Mouse (Mus musculus): ENCODE results near the gene Myh3. TPM values are rescaled to one million over a fixed set of nuclear protein-coding genes. Genes with fewer than 3 reads are reported as not detected.

Gene Myh3
- total RNA-seq, 1 experiment from 2014 or later = 0.07 TPM

DNA sequence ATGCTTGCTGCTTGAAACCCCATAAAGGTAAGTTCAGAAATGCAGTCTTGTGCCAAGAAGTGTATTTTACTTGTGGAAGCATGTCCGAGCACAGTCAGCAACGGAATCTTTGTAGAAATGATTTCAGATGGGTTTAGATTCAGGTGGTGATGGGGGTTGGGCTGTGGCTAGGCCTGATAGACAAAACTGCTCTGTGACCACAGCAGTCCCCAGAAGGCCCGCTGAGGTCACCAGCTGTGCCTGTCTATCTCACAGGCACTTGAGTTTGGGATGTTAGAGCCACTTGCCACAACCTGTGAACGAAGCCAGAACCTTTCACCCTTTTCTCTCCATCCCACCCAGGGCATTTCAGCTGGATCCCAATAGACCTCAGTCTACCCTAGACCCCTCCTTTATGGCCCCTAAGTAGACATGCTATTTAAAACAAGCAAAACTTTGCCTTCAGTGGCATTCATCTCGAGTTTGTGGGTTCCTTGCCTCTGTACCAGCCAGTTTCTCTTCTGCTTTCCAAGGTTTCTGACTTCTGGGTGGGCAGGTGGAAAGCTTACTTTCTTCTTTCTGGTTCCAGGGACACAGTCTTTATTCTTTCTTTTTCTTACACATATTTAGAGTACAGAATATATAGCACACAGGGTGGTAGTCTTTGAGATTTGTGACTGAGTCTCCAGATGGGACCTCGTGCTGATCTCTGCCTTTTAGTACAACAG, 66.6 kb downstream of the Myh3 start:
- no peak for DNase-seq

DNA sequence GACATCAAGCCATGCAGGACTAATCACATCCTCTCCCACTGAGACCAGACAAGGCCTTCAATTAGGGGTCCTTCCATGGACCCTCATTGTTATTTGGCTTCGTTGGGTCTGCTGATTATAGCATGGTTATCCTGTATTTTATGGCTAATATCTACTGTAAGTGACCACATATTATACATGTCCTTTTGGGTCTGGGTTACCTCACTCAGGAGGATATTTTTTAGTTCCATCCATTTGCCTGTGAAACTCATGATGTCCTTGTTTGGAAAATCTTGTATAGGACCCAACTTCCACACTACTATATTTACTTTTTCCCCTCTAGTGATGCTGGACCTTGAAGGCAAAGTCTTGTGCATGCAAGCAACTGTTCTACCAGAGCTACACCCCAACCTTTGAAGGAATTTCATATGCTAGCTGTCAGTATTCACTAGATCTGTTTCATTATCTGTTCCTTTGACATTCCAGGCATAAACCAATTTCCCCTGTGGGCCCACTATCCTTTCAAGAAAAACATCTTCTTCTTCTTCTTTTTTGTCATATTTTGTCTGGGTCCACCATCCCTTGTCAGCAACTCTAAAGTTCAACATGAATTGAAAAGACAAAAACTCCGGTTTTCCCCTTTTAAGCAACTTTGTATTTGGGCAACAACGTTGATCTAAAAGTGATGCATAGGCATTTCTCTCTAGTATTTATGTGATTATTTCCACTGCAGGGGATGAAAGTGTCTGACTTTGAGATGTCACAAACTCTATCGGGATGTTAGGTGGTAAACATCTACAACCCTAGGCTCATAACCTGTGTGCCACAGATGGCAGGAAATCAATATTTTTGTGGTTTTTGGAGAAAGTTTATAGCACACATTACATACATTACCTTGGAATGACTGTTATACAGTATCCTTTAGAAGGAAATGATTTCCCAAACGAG, 67.6 kb downstream of the Myh3 start:
- no peak for DNase-seq

DNA sequence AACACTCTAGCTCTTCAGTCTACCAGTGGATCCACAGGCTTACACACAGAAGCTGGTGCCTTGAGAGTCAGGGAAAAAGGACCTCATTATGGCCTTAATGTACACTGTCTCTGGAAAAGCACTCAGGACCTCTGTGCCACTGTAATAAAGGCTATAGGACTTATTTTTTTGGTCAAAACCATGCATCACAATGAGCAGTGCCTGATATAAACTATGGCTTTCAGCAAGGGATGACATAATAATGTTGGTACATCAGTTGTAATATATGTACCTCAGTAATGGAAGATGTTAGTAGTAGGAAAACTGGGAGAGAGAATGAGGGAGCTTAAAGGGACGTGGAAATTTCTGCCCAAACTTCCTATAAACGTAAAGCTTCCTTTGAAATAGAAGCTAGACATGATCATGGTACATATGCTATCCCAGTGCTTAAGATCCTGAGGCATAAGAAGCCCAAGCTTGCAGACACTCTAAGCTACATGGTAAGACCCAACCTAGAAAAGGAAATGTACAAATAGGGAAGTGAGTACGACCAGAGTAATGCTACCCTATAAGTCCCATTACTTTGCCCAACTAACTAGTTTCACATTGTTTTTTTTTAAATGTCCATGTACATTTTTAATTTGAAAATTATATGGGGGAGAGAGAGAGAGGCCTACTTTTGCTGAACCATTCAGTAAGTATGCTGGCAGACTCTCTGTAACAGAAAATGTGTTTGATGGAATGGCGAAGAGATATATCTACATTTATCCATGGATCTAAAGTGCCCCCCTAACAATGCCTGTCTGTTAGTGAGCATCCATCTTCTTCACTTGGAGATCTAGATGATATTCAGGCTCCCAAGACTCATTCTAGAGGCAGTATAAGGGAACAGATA, 68.5 kb downstream of the Myh3 start:
- no peak for DNase-seq

DNA sequence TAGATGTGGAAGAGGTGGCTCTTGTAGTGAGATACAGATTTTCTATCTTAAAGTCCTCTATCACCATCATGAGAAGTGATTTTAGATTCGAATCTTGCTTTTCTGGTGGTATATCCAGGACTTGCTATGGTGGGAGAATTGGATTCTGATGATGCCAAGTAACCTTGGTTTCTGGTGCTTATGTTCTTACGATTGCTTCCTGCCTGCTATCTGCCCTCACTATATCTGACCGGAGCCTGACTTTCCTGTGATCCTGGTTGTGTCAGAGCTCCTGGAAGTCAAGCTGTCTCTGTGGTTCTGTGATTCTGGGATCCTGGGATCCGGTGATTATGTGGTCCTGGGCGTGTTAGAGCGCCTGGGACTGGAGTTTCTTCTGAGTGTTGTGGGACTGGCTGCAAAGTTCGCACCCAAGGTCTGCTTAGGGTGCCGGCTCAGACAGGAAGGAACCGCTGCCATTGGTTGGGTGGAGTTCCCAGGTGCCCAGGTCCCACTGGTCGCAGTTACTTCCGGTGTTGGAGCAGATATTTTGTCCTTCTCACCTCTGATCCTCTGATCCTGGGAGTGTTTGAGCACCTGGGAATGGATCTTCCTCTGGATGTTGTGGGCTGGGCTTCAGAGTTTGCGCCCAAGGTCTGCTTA, 69.3 kb downstream of the Myh3 start:
- no peak for DNase-seq

DNA sequence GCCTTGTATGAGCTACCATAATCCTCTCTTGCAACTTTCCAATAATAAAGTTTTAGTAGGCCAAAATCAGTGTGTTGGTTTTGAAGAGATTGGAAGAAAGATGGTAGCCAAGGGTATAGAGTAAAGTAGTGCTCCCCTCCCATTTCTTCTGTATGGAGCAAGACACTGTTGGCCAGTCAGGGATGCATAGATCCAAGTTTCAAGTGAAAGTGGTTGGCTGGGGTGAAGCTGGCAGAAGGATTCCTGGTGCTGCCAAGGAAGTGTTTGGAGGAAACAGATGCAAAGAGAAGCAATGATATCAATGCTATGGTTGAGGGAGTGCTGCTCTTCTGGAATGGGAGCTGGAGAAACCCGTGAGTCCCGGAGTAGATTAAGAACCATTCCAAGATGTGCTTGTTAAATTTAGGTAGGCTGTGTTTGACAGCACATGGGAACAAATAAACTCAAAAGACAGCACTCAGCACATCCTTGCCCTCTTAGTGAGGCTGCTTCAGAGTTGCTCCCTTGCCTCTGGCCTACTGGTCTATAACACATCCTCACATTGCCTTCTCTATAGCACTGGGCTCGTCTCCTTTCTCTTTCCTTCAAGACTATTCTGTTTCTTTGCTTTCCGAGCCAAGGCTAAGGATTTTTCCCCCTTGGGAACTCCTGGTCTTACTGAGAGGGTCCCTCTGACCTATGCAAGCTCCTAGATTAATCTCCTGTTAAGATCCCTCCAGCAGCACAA, 70.3 kb downstream of the Myh3 start:
- DNase-seq = no peak

DNA sequence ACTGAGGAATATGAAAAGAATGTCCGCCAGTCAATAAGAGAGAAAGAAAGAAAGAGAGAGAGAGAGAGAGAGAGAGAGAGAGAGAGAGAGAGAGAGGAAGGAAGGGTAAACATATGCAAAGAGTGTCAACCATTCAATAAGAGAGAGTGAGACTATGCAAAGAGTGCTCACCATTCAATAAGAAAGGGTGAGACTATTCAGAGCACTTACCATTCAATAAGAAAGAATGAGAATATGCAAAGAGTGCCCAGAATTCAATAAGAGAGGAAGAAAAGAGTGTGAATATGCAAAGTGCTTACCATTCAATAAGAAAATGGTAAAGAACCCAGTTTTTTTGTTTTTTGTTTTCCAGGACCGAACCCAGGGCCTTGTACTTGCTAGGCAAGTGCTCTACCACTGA, 72.1 kb downstream of the Myh3 start:
- no peak for DNase-seq

DNA sequence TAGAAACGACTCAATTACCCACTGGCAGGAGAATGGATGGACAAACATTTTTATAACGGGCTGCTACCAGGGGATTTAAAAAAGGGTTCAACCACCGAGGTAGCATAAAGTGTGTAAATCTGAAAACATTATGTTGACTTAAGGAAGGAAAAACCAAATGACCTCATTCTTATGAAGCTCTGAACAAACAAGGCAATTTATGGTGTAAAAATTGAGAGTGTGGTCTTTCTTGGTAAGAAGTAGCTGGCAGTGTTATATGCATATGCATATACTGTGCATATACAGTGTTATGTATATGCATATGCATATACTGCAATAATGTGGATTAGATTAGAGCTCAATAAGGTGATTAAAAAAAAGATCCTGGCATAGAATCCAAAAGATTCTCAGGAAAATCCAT, 73.1 kb downstream of the Myh3 start:
- no peak for DNase-seq

Small RNAs within 50 kb of the gene (microRNA-seq; reads per million reads assigned to microRNA genes)
- gene Mir6923 = 0 reads per million in 2 experiments

Other genes starting within 250 kb of the Myh3 start
- 7.4 and 10.3 TPM in 2 replicates for gene Pirt, start 166.3 kb upstream of the Myh3 start, total RNA-seq (2021)
- gene Tmem238l, start 121.7 kb upstream of the Myh3 start, total RNA-seq (2021) = not detected in 2 replicates
- gene Tmem220, start 53.1 kb upstream of the Myh3 start, total RNA-seq (2021) = 5.6 and 6.0 TPM in 2 replicates
- gene Adprm, start 25.7 kb upstream of the Myh3 start, total RNA-seq (2021) = 18.6 and 20.5 TPM in 2 replicates
- 21.4 and 24.3 TPM in 2 replicates for gene Sco1, start 25.6 kb upstream of the Myh3 start, total RNA-seq (2021)
- 0.08 TPM in 1 of 2 replicates, not detected in the other for gene Myh2, start 92.7 kb downstream of the Myh3 start, total RNA-seq (2021)
- 0.23 and 0.30 TPM in 2 replicates for gene Myh1, start 121.8 kb downstream of the Myh3 start, total RNA-seq (2021)
- gene Myh4, start 159.7 kb downstream of the Myh3 start, total RNA-seq (2021) = 0.15 TPM in 1 of 2 replicates, not detected in the other
- gene Myh8, start 198.8 kb downstream of the Myh3 start, total RNA-seq (2021) = not detected in 2 replicates
- 0.08 TPM in 1 of 2 replicates, not detected in the other for gene Myh13, start 243.4 kb downstream of the Myh3 start, total RNA-seq (2021)